Mouse (Mus musculus): ENCODE results near the gene Tomm40.

DNA sequence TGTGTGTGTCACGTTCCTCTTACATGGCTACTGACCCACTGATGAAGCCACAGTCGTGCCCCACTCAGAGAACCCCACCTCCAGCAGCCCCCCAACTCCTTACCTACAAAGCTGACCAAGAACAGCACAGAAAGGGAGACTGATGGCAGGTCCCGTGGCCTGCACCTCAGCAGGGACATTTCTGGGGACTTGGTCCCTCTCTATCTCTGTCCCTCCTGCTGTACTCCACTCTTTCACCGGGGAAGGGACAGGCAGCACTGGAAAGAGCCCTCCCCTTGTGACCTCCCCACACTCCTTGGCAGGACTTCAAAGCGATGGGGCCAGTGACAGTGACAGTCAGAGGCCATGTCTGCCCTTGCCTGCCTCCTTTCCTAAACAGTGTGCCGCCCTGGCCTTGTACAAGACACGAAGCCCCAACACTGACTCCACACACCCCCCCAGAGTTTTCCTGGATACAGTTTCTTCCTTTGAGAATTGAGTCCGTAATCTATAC, 34.0 kb downstream of the Tomm40 start, which contains the start of the genes Gm44805 and Apoc4:
- TF ChIP-seq CTCF (IDR thresholded peaks at IDR 0.05; ENCODE audit: insufficient read depth, low read length) (no peak), POLR2A (IDR thresholded peaks at IDR 0.05; ENCODE audit: borderline replicate concordance, extremely low read depth, low read depth, low read length) (no peak)

Measured in lung, adult 2 months (tissue).